Mouse (Mus musculus) hindbrain, postnatal 0 days (tissue): Measurements from ENCODE around the gene Corin. TPM values are rescaled to one million over a fixed set of nuclear protein-coding genes. Genes with fewer than 3 reads are reported as not detected.

Experiments
- ATAC-seq: fragments of 200-750 bp; cut with Nextera tagmentation; 2 replicates; pipeline ENCODE4 v1.8.0; 2017; ENCODE audit warnings: mild to moderate bottlenecking, moderate TSS enrichment, moderate library complexity
- DNase-seq: peaks from one replicate; pipeline ENCODE4 v3.0.0-alpha.2; 2015; ENCODE audit warnings: low spot score
- H3K27ac ChIP-seq: fragments of 300-500 bp; sonication (generic); 2 replicates; pipeline ENCODE4 v1.5.1; 2014; ENCODE audit warnings: mild to moderate bottlenecking
- H3K27me3 ChIP-seq: fragments of 300-500 bp; sonication (generic); 2 replicates; pipeline ENCODE4 v1.6.1; 2014; ENCODE audit warnings: low read length, mixed read lengths; ENCODE audit not compliant: insufficient read depth
- H3K36me3 ChIP-seq: fragments of 300-500 bp; sonication (generic); 2 replicates; pipeline ENCODE4 v1.6.1; 2014; ENCODE audit warnings: low read length, mixed read lengths; ENCODE audit not compliant: insufficient read depth
- H3K4me1 ChIP-seq: fragments of 300-500 bp; sonication (generic); 2 replicates; pipeline ENCODE4 v1.6.1; 2014; ENCODE audit warnings: antibody characterized with exemption, low read length, mixed read lengths; ENCODE audit not compliant: insufficient read depth
- H3K4me2 ChIP-seq: fragments of 300-500 bp; sonication (generic); 2 replicates; pipeline ENCODE4 v1.6.1; 2014; ENCODE audit warnings: low read depth, mild to moderate bottlenecking, low read length, moderate library complexity, mixed read lengths
- H3K4me3 ChIP-seq: fragments of 300-500 bp; sonication (generic); 2 replicates; pipeline ENCODE4 v1.5.1; 2014; ENCODE audit warnings: low read length
- H3K9ac ChIP-seq: fragments of 300-500 bp; sonication (generic); replicated peaks from 2 replicates; pipeline ENCODE4 v1.6.1; 2014; ENCODE audit warnings: mild to moderate bottlenecking, low read length, moderate library complexity, mixed read lengths
- H3K9me3 ChIP-seq: fragments of 300-500 bp; sonication (generic); 2 replicates; pipeline ENCODE4 v1.6.1; 2016; ENCODE audit warnings: low read length, mixed read lengths
- CTCF ChIP-seq: IDR thresholded peaks from 2 replicates; pipeline ENCODE4 v1.5.1; 2016; ENCODE audit warnings: antibody characterized with exemption, control low read depth, low read depth
- WGBS: fragments of 180-500 bp; shearing (Covaris S2); extraction: QIAGEN DNeasy Blood & Tissue Kit; methylation state at CpG from one replicate; pipeline ENCODE4 v1.1.7; 2014; 5-methylcytosine and 5-hydroxymethylcytosine counted together
- polyA plus RNA-seq: library from polyadenylated mRNA; unstranded; fragments of >200 nt; fragmentation: Nextera tagmentation; extraction: Ambion mirVana; gene quantifications from 2 replicates; pipeline ENCODE4 v1.2.1, GENCODE M21; 2015
- total RNA-seq: library from RNA; depleted of rRNA; stranded (reverse); fragments of >200 nt; gene quantifications from 2 replicates; pipeline ENCODE4 v1.2.3, GENCODE M21; 2014; rRNA removed

Gene Corin
- total and polyA plus RNA-seq, 2 experiments from 2014 or later: 0.71 to 1.1 TPM

- 78% methylated on average over 3 of the region's 3 CpGs for WGBS
Observed at GRCm38 (mm10) chr5:72259298-72259621, 245.0 kb downstream of the Corin start.

DNA sequence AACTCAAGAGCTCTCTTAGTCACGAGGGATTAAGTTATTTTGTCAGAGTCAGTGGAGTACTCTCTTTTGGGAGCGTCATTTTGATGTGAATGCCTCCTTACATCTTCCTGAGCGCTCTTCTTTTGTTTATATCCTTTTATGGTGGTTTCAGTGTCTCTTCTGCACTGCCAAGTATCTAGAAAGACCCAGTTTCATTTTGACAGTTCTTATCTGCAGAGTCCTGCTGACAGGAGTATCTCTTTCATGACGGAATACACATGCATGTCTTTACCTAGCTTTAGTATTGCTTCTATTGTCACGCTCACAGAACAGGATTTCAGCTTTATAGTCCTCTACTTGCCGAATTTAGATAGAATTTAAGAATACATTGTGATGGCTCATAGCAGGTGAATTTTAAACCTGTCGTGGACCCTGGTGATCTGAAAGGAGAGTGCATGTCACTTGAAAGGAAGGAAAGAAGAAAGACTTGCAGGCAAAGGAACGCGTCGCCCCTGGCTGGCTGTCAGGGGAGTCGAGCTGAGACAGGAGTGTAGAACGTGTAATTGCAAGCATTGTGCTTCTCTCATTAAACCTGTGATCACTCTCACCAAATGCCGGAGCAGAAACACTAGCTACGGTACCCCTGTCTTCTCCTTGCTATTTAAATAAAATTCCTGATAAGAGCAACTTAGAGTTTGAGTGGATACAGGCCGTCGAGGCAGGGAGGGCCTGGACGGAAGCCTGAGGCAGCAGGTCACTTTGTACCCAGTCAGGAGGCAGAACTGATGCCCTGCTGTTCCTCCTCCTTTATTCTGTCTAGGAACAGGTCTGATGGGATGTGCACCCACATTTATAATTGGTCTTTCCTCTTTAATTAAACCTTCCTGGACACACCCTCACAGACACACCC is 245.6 kb downstream of the Corin start:
- Histone ChIP-seq H3K9me3 (no peaks in the 10 kb centered on the region), H3K27me3 (no peaks in the 10 kb centered on the region), H3K36me3 (no peaks in the 10 kb centered on the region), H3K4me1 (no peaks in the 10 kb centered on the region), H3K4me2 (no peak overlapping the region), H3K4me3 (no peak overlapping the region), H3K9ac (no peak overlapping the region), H3K27ac (no peak overlapping the region)
- ATAC-seq (no peak), DNase-seq (no peak)
- 83% methylated on average over 17 of the region's 17 CpGs for WGBS
- no peak for TF ChIP-seq CTCF

More at GRCm38 (mm10) chr5:72259298-72259621, 245.0 kb downstream of the Corin start:
- Histone ChIP-seq H3K36me3 (no peaks in the 10 kb centered on the region), H3K27ac (no peak overlapping the region), H3K4me2 (no peak overlapping the region), H3K9me3 (no peaks in the 10 kb centered on the region), H3K4me3 (no peak overlapping the region), H3K4me1 (no peaks in the 10 kb centered on the region), H3K9ac (no peak overlapping the region), H3K27me3 (no peaks in the 10 kb centered on the region)
- DNase-seq (no peak), ATAC-seq (no peak)
- no peak for TF ChIP-seq CTCF

- no peak for DNase-seq
- H3K27ac ChIP-seq: no peak overlapping the region
- no peaks in the 10 kb centered on the region for H3K27me3 ChIP-seq
- no peak for TF ChIP-seq CTCF
- no peaks in the 10 kb centered on the region for H3K4me1 ChIP-seq
- no peaks in the 10 kb centered on the region for H3K9me3 ChIP-seq
- H3K4me2 ChIP-seq: no peak overlapping the region
- no peak for ATAC-seq
- WGBS: 80% methylated on average over 10 of the region's 10 CpGs
- no peak overlapping the region for H3K9ac ChIP-seq
- no peak overlapping the region for H3K4me3 ChIP-seq
- H3K36me3 ChIP-seq: no peaks in the 10 kb centered on the region
Observed at GRCm38 (mm10) chr5:72257084-72257483, 247.2 kb downstream of the Corin start.

DNA sequence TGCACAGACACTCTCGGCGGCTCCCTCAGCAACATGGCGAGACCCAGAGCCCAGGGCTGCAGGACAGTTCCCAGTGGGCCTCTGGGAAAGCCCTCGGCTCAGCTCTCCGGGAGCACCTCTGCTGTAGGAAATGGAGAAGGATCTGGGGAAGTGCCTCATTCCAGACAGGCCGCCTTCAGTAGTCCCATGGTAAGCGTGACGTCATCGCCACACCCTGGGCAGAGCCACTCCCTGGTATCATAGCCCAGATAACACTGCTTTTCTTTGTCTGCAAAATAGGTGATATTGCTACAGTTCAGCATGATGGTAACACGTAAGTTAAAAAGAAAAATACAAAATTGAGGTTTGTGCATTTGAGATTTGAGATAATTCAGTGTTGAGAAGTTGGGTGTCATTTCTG is 249.3 kb downstream of the Corin start:
- H3K27ac ChIP-seq: no peak overlapping the region
- no peaks in the 10 kb centered on the region for H3K36me3 ChIP-seq
- ATAC-seq (no peak), DNase-seq (no peak)
- H3K9me3 ChIP-seq: no peaks in the 10 kb centered on the region
- 92% methylated on average over 10 of the region's 10 CpGs for WGBS
- no peak overlapping the region for H3K9ac ChIP-seq
- H3K4me2 ChIP-seq: no peak overlapping the region
- no peak for TF ChIP-seq CTCF
- no peaks in the 10 kb centered on the region for H3K27me3 ChIP-seq
- no peaks in the 10 kb centered on the region for H3K4me1 ChIP-seq
- H3K4me3 ChIP-seq: no peak overlapping the region

DNA sequence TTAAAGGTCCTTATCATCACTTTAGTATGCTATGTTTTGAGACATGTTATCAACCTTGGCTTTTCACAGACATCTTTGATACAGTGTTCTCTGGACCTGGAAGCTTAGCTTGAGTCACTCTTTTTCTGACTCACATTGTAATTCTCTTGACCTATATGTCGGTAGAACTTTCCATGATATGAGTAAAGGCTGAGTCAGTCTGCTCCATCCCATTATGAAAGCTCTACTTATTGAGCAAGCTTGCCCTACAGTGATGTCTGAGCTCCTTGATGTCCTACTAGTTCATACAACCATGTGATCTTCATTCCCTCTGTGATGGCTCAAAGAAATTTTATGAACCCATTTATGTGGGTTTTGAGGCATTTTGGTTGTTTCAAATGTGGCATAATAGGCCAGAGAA is 254.1 kb downstream of the Corin start:
- Histone ChIP-seq H3K9me3 (no peaks in the 10 kb centered on the region), H3K4me3 (no peak overlapping the region)
- DNase-seq: no peak

More for the DNA sequence above, 254.1 kb downstream of the Corin start:
- H3K27me3 ChIP-seq: no peaks in the 10 kb centered on the region
- no peak overlapping the region for H3K9ac ChIP-seq
- no peak overlapping the region for H3K4me2 ChIP-seq
- H3K36me3 ChIP-seq: no peaks in the 10 kb centered on the region
- ATAC-seq: no peak
- no peak for TF ChIP-seq CTCF
- no peak overlapping the region for H3K27ac ChIP-seq
- WGBS: 91% methylated on average over 1 of the region's 1 CpGs
- no peaks in the 10 kb centered on the region for H3K4me1 ChIP-seq

Other genes with a start within 250 kb of the Corin start
- 15.9 and 24.3 TPM in 2 replicates for gene Nfxl1, start 55.2 kb upstream of the Corin start, total RNA-seq
- gene Nfxl1, start 55.2 kb upstream of the Corin start, polyA plus RNA-seq: 8.7 TPM in 2 replicates
- 5.2 and 5.4 TPM in 2 replicates for gene Zar1, start 76.8 kb upstream of the Corin start, total RNA-seq
- 7.3 and 8.0 TPM in 2 replicates for gene Zar1, start 76.8 kb upstream of the Corin start, polyA plus RNA-seq
- 3.5 and 5.0 TPM in 2 replicates for gene Gm5868, start 83.1 kb upstream of the Corin start, total RNA-seq
- 4.6 and 5.7 TPM in 2 replicates for gene Gm5868, start 83.1 kb upstream of the Corin start, polyA plus RNA-seq
- gene Cnga1, start 139.8 kb upstream of the Corin start, total RNA-seq: not detected in 2 replicates
- not detected in 2 replicates for gene Cnga1, start 139.8 kb upstream of the Corin start, polyA plus RNA-seq
- gene Nipal1, start 143.3 kb upstream of the Corin start, total RNA-seq: 0.07 and 0.31 TPM in 2 replicates
- 0.60 and 1.3 TPM in 2 replicates for gene Nipal1, start 143.3 kb upstream of the Corin start, polyA plus RNA-seq
- gene Txk, start 248.3 kb upstream of the Corin start, total RNA-seq: 0.21 TPM in 1 of 2 replicates, not detected in the other
- 0.33 and 0.35 TPM in 2 replicates for gene Txk, start 248.3 kb upstream of the Corin start, polyA plus RNA-seq